Mouse (Mus musculus) lung, embryonic 14.5 days (tissue): ENCODE measurements at regions not wholly inside any gene's neighbourhood (a gene's known extent, or its start where the extent isn't known, plus 50 kb on each side); places are given as distances from the start of the nearest gene placed in this dataset.

Source experiments
- ATAC-seq: fragments of 200-750 bp; cut with Nextera tagmentation; 2 replicates; pipeline ENCODE4 v1.8.0; 2017; ENCODE audit warnings: mild to moderate bottlenecking, moderate TSS enrichment, moderate library complexity; ENCODE audit not compliant: insufficient read depth
- DNase-seq: peaks from one replicate; pipeline ENCODE4 v3.0.0-alpha.2; 2015
- H3K27ac ChIP-seq: fragments of 300-500 bp; sonication (generic); 2 replicates; pipeline ENCODE4 v1.5.1; 2014; ENCODE audit warnings: low read depth, mild to moderate bottlenecking, moderate library complexity
- H3K27me3 ChIP-seq: fragments of 300-500 bp; sonication (generic); 2 replicates; pipeline ENCODE4 v1.6.1; 2014; ENCODE audit warnings: low read length, control low read depth; ENCODE audit not compliant: insufficient read depth
- H3K36me3 ChIP-seq: fragments of 300-500 bp; sonication (generic); 2 replicates; pipeline ENCODE4 v1.6.1; 2014; ENCODE audit warnings: control low read depth; ENCODE audit not compliant: insufficient read depth
- H3K4me1 ChIP-seq: fragments of 300-500 bp; sonication (generic); 2 replicates; pipeline ENCODE4 v1.6.1; 2014; ENCODE audit warnings: antibody characterized with exemption, control low read depth; ENCODE audit not compliant: insufficient read depth
- H3K4me2 ChIP-seq: fragments of 300-500 bp; sonication (generic); 2 replicates; pipeline ENCODE4 v1.6.1; 2014; ENCODE audit warnings: mild to moderate bottlenecking
- H3K4me3 ChIP-seq: fragments of 300-500 bp; sonication (generic); 2 replicates; pipeline ENCODE4 v1.5.1; 2014; ENCODE audit warnings: low read depth, low read length
- H3K9ac ChIP-seq: fragments of 300-500 bp; sonication (generic); 2 replicates; pipeline ENCODE4 v1.6.1; 2014
- H3K9me3 ChIP-seq: fragments of 300-500 bp; sonication (generic); 2 replicates; pipeline ENCODE4 v1.6.1; 2016; ENCODE audit warnings: low read depth, low read length, control low read depth
- CTCF ChIP-seq: IDR thresholded peaks from 2 replicates; pipeline ENCODE4 v1.5.1; 2016; ENCODE audit warnings: antibody characterized with exemption, low read depth
- WGBS: fragments of 180-500 bp; shearing (Covaris S2); extraction: QIAGEN DNeasy Blood & Tissue Kit; methylation state at CpG from one replicate; pipeline ENCODE4 v1.1.7; 2014; 5-methylcytosine and 5-hydroxymethylcytosine counted together

- ATAC-seq (no peak), DNase-seq (peak; percentile 19)
- H3K4me1 ChIP-seq: no peaks in the 10 kb centered on the region; the same call in 1 of the 2 replicates
- WGBS: 54% methylated on average over 10 of the region's 10 CpGs
- no peaks in the 10 kb centered on the region for H3K27me3 ChIP-seq
- TF ChIP-seq CTCF: no peak
- H3K4me3 ChIP-seq: no peak overlapping the region
- no peaks in the 10 kb centered on the region for H3K9me3 ChIP-seq
- no peak overlapping the region; the same call in 1 of the 2 replicates for H3K4me2 ChIP-seq
- no peak overlapping the region for H3K27ac ChIP-seq
- no peaks in the 10 kb centered on the region for H3K36me3 ChIP-seq
- H3K9ac ChIP-seq: no peak overlapping the region
Observed at GRCm38 (mm10) chr16:55555821-55556535, 258.2 kb upstream of the Zpld1 start.

GRCm38 (mm10) chr16:55555224-55555623, 257.4 kb upstream of the Zpld1 start:
- no peak overlapping the region for H3K27ac ChIP-seq
- no peak overlapping the region for H3K4me2 ChIP-seq
- WGBS: 50% methylated on average over 6 of the region's 6 CpGs
- H3K9ac ChIP-seq: no peak overlapping the region
- TF ChIP-seq CTCF: no peak
- ATAC-seq (peak; percentile 70; the same call in 1 of the 2 replicates), DNase-seq (peak; percentile 19)
- no peak overlapping the region for H3K4me3 ChIP-seq
- H3K27me3 ChIP-seq: no peaks in the 10 kb centered on the region
- H3K36me3 ChIP-seq: no peaks in the 10 kb centered on the region
- no peaks in the 10 kb centered on the region; the same call in 1 of the 2 replicates for H3K4me1 ChIP-seq
- H3K9me3 ChIP-seq: no peaks in the 10 kb centered on the region

GRCm38 (mm10) chr16:55553896-55554295, 256.1 kb upstream of the Zpld1 start:
- H3K27ac ChIP-seq: no peak overlapping the region
- H3K9me3 ChIP-seq: no peaks in the 10 kb centered on the region
- H3K27me3 ChIP-seq: no peaks in the 10 kb centered on the region
- no peak overlapping the region for H3K4me2 ChIP-seq
- no peak overlapping the region for H3K4me3 ChIP-seq
- no peaks in the 10 kb centered on the region; the same call in 1 of the 2 replicates for H3K4me1 ChIP-seq
- no peak overlapping the region for H3K9ac ChIP-seq
- WGBS: 50% methylated on average over 4 of the region's 4 CpGs
- ATAC-seq (no peak), DNase-seq (no peak)
- no peaks in the 10 kb centered on the region for H3K36me3 ChIP-seq
- no peak for TF ChIP-seq CTCF

- H3K4me3 ChIP-seq: no peak overlapping the region
- no peak for ATAC-seq
- no peak overlapping the region for H3K4me2 ChIP-seq
- H3K9me3 ChIP-seq: no peaks in the 10 kb centered on the region
- no peak for DNase-seq
- no peaks in the 10 kb centered on the region; the same call in 1 of the 2 replicates for H3K4me1 ChIP-seq
- TF ChIP-seq CTCF: no peak
- no peaks in the 10 kb centered on the region for H3K36me3 ChIP-seq
- no peak overlapping the region for H3K27ac ChIP-seq
- 86% methylated on average over 1 of the region's 1 CpGs for WGBS
- no peak overlapping the region for H3K9ac ChIP-seq
- no peaks in the 10 kb centered on the region for H3K27me3 ChIP-seq
Observed at GRCm38 (mm10) chr16:55551348-55551747, 253.6 kb upstream of the Zpld1 start.

GRCm38 (mm10) chr16:55550649-55551312, 253.0 kb upstream of the Zpld1 start:
- Histone ChIP-seq H3K36me3 (no peaks in the 10 kb centered on the region), H3K9ac (no peak overlapping the region), H3K27me3 (no peaks in the 10 kb centered on the region), H3K4me2 (no peak overlapping the region), H3K27ac (no peak overlapping the region), H3K9me3 (no peaks in the 10 kb centered on the region), H3K4me3 (no peak overlapping the region), H3K4me1 (no peaks in the 10 kb centered on the region)
- no peak for TF ChIP-seq CTCF
- 75% methylated on average over 4 of the region's 4 CpGs for WGBS
- DNase-seq: peak; percentile 24
- ATAC-seq: no peak

GRCm38 (mm10) chr16:55547095-55547494, 249.3 kb upstream of the Zpld1 start:
- H3K9me3 ChIP-seq: no peaks in the 10 kb centered on the region
- no peak overlapping the region for H3K4me3 ChIP-seq
- H3K27me3 ChIP-seq: no peaks in the 10 kb centered on the region
- H3K36me3 ChIP-seq: no peaks in the 10 kb centered on the region
- H3K4me2 ChIP-seq: no peak overlapping the region
- H3K4me1 ChIP-seq: no peaks in the 10 kb centered on the region
- no peak for TF ChIP-seq CTCF
- ATAC-seq: no peak
- DNase-seq: no peak
- 94% methylated on average over 2 of the region's 2 CpGs for WGBS
- no peak overlapping the region for H3K27ac ChIP-seq
- H3K9ac ChIP-seq: no peak overlapping the region

GRCm38 (mm10) chr16:55540336-55541015, 242.7 kb upstream of the Zpld1 start:
- no peak overlapping the region for H3K4me2 ChIP-seq
- H3K27me3 ChIP-seq: no peaks in the 10 kb centered on the region
- no peak overlapping the region for H3K4me3 ChIP-seq
- no peak overlapping the region for H3K27ac ChIP-seq
- H3K9ac ChIP-seq: no peak overlapping the region
- H3K9me3 ChIP-seq: no peaks in the 10 kb centered on the region
- DNase-seq: no peak
- no peak for TF ChIP-seq CTCF
- no peaks in the 10 kb centered on the region for H3K4me1 ChIP-seq
- WGBS: 87% methylated on average over 3 of the region's 3 CpGs
- H3K36me3 ChIP-seq: no peaks in the 10 kb centered on the region
- no peak for ATAC-seq
